Mouse (Mus musculus) olfactory bulb, adult 2 months (tissue): ENCODE results near the gene Sox15.

Experiments used
- CTCF ChIP-seq: fragments of 200-500 bp; IDR thresholded peaks from 2 replicates; pipeline ENCODE4 v1.5.1; 2012; ENCODE audit warnings: low read depth, mild to moderate bottlenecking, low read length, moderate library complexity; ENCODE audit not compliant: insufficient read depth
- POLR2A ChIP-seq: fragments of 200-500 bp; IDR thresholded peaks from 2 replicates; pipeline ENCODE4 v1.6.1; 2012; ENCODE audit warnings: mild to moderate bottlenecking, low read depth, low read length, moderate library complexity; ENCODE audit not compliant: insufficient read depth

- TF ChIP-seq POLR2A: no peak
- TF ChIP-seq CTCF: no peak
Observed at GRCm38 (mm10) chr11:69671726-69672124, 16.6 kb downstream of the Sox15 start.
